Mouse (Mus musculus) heart, postnatal 0 days (tissue): ENCODE measurements around the gene Ppfia4.

ENCODE experiments used
- CTCF ChIP-seq: IDR thresholded peaks from 2 replicates; pipeline ENCODE4 v1.5.1; 2016; ENCODE audit warnings: antibody characterized with exemption, control low read depth, low read depth
- EP300 ChIP-seq: IDR thresholded peaks from 2 replicates; pipeline ENCODE4 v1.6.1; 2016; ENCODE audit warnings: antibody characterized with exemption, low read depth

DNA sequence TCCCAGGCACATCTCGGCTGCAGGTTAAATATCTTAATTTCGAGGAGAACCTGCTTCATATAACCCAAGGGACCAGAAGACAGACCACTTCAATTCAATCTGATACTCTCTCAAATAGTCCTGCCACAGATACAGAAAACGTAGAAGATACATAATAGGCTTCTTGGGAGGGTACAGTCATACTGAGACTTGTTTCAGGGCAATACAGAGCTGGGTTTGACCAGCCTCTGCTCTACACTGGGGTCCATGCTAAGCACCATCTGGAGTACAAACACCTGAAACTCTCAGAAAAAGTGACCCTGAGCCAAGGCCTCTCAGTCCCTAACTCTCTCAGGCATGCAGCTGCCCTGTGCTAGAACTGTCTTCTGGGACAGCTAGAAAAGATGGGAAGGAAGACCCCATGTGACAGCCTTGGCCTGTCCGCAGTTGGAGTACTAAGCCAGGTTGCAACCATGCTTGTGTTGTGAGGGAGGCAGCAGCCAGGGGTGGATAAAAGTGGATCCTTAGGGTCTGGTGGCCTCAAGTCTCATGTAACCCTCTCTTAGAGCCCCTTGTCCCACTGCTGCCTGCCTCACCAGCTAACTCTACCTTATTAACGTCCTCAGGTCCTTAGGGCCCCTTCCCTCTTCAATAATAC is 9.0 kb upstream of the Ppfia4 start:
- TF ChIP-seq CTCF (no peak), EP300 (no peak)
